Comparison of ENCODE assay signal across 16 mouse cellular contexts in the genomic region with DNA sequence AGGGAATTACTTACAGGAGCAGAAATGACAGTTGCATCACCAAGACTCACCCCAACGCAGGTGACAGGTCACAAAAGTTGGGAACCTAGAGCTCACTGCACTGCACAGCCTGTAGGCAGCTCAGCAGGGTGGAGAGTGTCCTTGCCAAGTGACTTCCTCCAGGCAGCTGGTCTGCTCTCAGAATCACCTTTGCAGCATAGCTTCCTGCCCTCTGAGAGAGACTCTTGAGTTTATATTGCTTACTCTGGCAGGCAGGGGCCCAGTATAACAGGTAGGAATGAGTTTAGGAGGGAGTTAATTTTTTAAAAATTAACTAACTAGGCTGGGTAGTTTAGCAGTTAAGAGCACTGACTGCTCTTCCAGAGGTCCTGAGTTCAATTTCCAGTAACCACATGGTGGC.
A peak's percentile ranks its signal among the peaks of the same experiment; 100 is the strongest.
DNase-seq lines count a peak whose midpoint lies in the region; ATAC-seq lines count a peak whose summit lies in the region.
"Had no signal": no experiment of that assay in that cellular context is flagged by ENCODE, and none has a peak within 500 bp of the region (broad histone marks: within the 10 kb centered on the region; RNA-seq: fewer than 3 reads in every experiment).

No protein-coding gene starts in this region.

- WGBS in kidney, embryonic 16.5 days, result 88% methylated on average over 1 of the region's 1 CpGs

- H3K9ac ChIP-seq in kidney, embryonic 16.5 days (replicated peaks; ENCODE audit: low read length), result no peak overlapping the region
- H3K9ac ChIP-seq: embryonic facial prominence, embryonic 12.5 days; forebrain, embryonic 15.5 days; hindbrain, embryonic 13.5 days had no signal

- no peaks in the 10 kb centered on the region for H3K27me3 ChIP-seq in kidney, embryonic 16.5 days (ENCODE audit: insufficient read depth, low read length)
- H3K27me3 ChIP-seq: embryonic facial prominence, embryonic 12.5 days; forebrain, embryonic 15.5 days; hindbrain, embryonic 13.5 days had no signal

- H3K36me3 ChIP-seq in kidney, embryonic 16.5 days (ENCODE audit: insufficient read depth, low read length), result peaks cover 36% of the 10 kb centered on the region; the same call in 1 of the 2 replicates

- H3K4me1 ChIP-seq in kidney, embryonic 16.5 days (ENCODE audit: insufficient read depth, low read length), result no peaks in the 10 kb centered on the region
- H3K4me1 ChIP-seq: embryonic facial prominence, embryonic 12.5 days; forebrain, embryonic 15.5 days; heart, embryonic 10.5 days; hindbrain, embryonic 13.5 days had no signal

- DNase-seq in kidney, adult 18-20 months, result peak; percentile 22
- DNase-seq in kidney, postnatal 10 days, result peak; percentile 8
- DNase-seq in kidney, postnatal 25 days, result peak; percentile 29 to 62
- no peak for DNase-seq in urinary bladder, adult 18-20 months (ENCODE audit: low spot score in 2 of 2)
- no peak for DNase-seq in cerebellum, adult 18-20 months
- DNase-seq: adrenal gland, adult 2 months; adrenal gland, postnatal 36 days; cerebellum, adult 8-10 months; gastrocnemius, postnatal 36 days; heart, adult 18-20 months; heart, postnatal 14 days had no signal

- H3K4me3 ChIP-seq in kidney, embryonic 16.5 days (ENCODE audit: low read length), result no peak overlapping the region
- H3K4me3 ChIP-seq: embryonic facial prominence, embryonic 12.5 days; forebrain, embryonic 15.5 days; heart, embryonic 10.5 days; hindbrain, embryonic 13.5 days had no signal

- no peak for ATAC-seq in kidney, embryonic 16.5 days (ENCODE audit: low FRiP score, low TSS enrichment)
- ATAC-seq: forebrain, embryonic 15.5 days had no signal

- no peaks in the 10 kb centered on the region for H3K9me3 ChIP-seq in kidney, embryonic 16.5 days (ENCODE audit: low read length)
- H3K9me3 ChIP-seq: embryonic facial prominence, embryonic 12.5 days; forebrain, embryonic 15.5 days; heart, embryonic 10.5 days; hindbrain, embryonic 13.5 days had no signal

- H3K4me2 ChIP-seq in kidney, embryonic 16.5 days (replicated peaks; ENCODE audit: low read depth, low read length), result no peak overlapping the region
- H3K4me2 ChIP-seq: embryonic facial prominence, embryonic 12.5 days; forebrain, embryonic 15.5 days; hindbrain, embryonic 13.5 days had no signal

- no peak overlapping the region for H3K27ac ChIP-seq in kidney, embryonic 16.5 days (ENCODE audit: low read length)
- H3K27ac ChIP-seq: embryonic facial prominence, embryonic 12.5 days; forebrain, embryonic 15.5 days; heart, embryonic 10.5 days; hindbrain, embryonic 13.5 days had no signal

Comparison
In these comparisons a context has a peak if more than half of its experiments do, and no peak if none do; other contexts are left out.
1. DNase-seq: peak in kidney, adult 18-20 months (single experiment), kidney, postnatal 10 days (single experiment) and kidney, postnatal 25 days (2 of 2); none in urinary bladder, adult 18-20 months (0 of 2) and cerebellum, adult 18-20 months (0 of 2).